Mouse (Mus musculus) MEL (cell line): ENCODE results near the gene Ankrd36. TPM values are rescaled to one million over a fixed set of nuclear protein-coding genes. Genes with fewer than 3 reads are reported as not detected.

Experiments used
- DNase-seq: peaks from one replicate; pipeline ENCODE4 v3.0.0; 2011; ENCODE audit warnings: low read depth, low spot score
- H3K27ac ChIP-seq: 2 replicates; pipeline ENCODE4 v1.5.1; 2012; ENCODE audit warnings: low read depth, mild to moderate bottlenecking, control low read depth, low read length, moderate library complexity; ENCODE audit not compliant: control insufficient read depth
- H3K27me3 ChIP-seq, 2 experiments: fragments of 150-350 bp in 1 of 2; sonication (generic) in 1 of 2; 2 replicates each; pipeline ENCODE4 v1.6.1; 2012; ENCODE audit warnings: low read length in 2 of 2, mild to moderate bottlenecking in 2 of 2, improper control_type of control experiment in 1 of 2, moderate library complexity in 1 of 2; ENCODE audit not compliant: insufficient read depth in 2 of 2, control insufficient read depth in 1 of 2
- H3K36me3 ChIP-seq, 2 experiments: 2 replicates each; pipeline ENCODE4 v1.6.1; 2012 to 2014; ENCODE audit warnings: low read length in 2 of 2, improper control_type of control experiment in 1 of 2, inconsistent platforms in 1 of 2, mild to moderate bottlenecking in 1 of 2; ENCODE audit not compliant: insufficient read depth in 2 of 2, control insufficient read depth in 1 of 2
- H3K4me1 ChIP-seq, 2 experiments: fragments of 150-350 bp in 1 of 2; sonication (generic) in 1 of 2; 2 replicates each; pipeline ENCODE4 v1.6.1; 2012; ENCODE audit warnings: low read length in 2 of 2, improper control_type of control experiment in 1 of 2, mild to moderate bottlenecking in 1 of 2; ENCODE audit not compliant: insufficient read depth in 2 of 2, control insufficient read depth in 1 of 2
- H3K4me3 ChIP-seq, 2 experiments: fragments of 150-350 bp in 1 of 2; sonication (generic) in 1 of 2; 2 replicates each; pipeline ENCODE4 v1.5.1; 2012; ENCODE audit warnings: low read depth in 2 of 2, low read length in 2 of 2, mild to moderate bottlenecking in 2 of 2, moderate library complexity in 2 of 2, control low read depth in 1 of 2, improper control_type of control experiment in 1 of 2; ENCODE audit not compliant: control insufficient read depth in 1 of 2, insufficient read depth in 1 of 2
- H3K79me2 ChIP-seq: 2 replicates; pipeline ENCODE4 v1.6.1; 2012; ENCODE audit warnings: mild to moderate bottlenecking, low read length, moderate library complexity; ENCODE audit not compliant: control insufficient read depth, poor library complexity, insufficient read depth
- H3K9ac ChIP-seq: 2 replicates; pipeline ENCODE4 v1.6.1; 2012; ENCODE audit warnings: low read depth, mild to moderate bottlenecking, control low read depth, low read length, moderate library complexity; ENCODE audit not compliant: control insufficient read depth, poor library complexity, severe bottlenecking
- H3K9me3 ChIP-seq: fragments of 150-350 bp; sonication (generic); replicated peaks from 2 replicates; pipeline ENCODE4 v1.6.1; 2012; ENCODE audit warnings: mild to moderate bottlenecking, low read length, improper control_type of control experiment, moderate library complexity; ENCODE audit not compliant: insufficient read depth
- BHLHE40 ChIP-seq: IDR thresholded peaks from 2 replicates; pipeline ENCODE4 v1.6.1; 2012; ENCODE audit warnings: low read depth, mild to moderate bottlenecking, inconsistent platforms, low read length, improper control_type of control experiment, borderline replicate concordance
- CHD1 ChIP-seq: IDR thresholded peaks from 2 replicates; pipeline ENCODE4 v1.6.1; 2012; ENCODE audit warnings: low read depth, mild to moderate bottlenecking, inconsistent platforms, low read length, improper control_type of control experiment
- CHD2 ChIP-seq: IDR thresholded peaks from 2 replicates; pipeline ENCODE4 v1.6.1; 2011; ENCODE audit warnings: low read length, improper control_type of control experiment
- CTCF ChIP-seq, 3 experiments: IDR thresholded peaks in 2 of 3; conservative IDR thresholded peaks in 1 of 3; 2 replicates each; pipeline ENCODE4 v1.5.1; 2011 to 2012; ENCODE audit warnings: low read length in 3 of 3, low read depth in 2 of 3, mild to moderate bottlenecking in 2 of 3, improper control_type of control experiment in 1 of 3, inconsistent platforms in 1 of 3, mixed read lengths in 1 of 3, moderate library complexity in 1 of 3; ENCODE audit not compliant: control insufficient read depth in 1 of 3, insufficient read depth in 1 of 3, poor library complexity in 1 of 3, severe bottlenecking in 1 of 3
- E2F4 ChIP-seq: IDR thresholded peaks from 2 replicates; pipeline ENCODE4 v1.6.1; 2011; ENCODE audit warnings: low read depth, low read length, improper control_type of control experiment, borderline replicate concordance
- ELF1 ChIP-seq: IDR thresholded peaks from 2 replicates; pipeline ENCODE4 v1.6.1; 2014; ENCODE audit warnings: low read depth, mild to moderate bottlenecking, inconsistent platforms, low read length, improper control_type of control experiment, moderate library complexity
- EP300 ChIP-seq, 2 experiments: IDR thresholded peaks; 2 replicates each; pipeline ENCODE4 v1.6.1; 2011; ENCODE audit warnings: improper control_type of control experiment in 2 of 2, low read length in 2 of 2, low read depth in 1 of 2, mild to moderate bottlenecking in 1 of 2
- ETS1 ChIP-seq: IDR thresholded peaks from 2 replicates; pipeline ENCODE4 v1.6.1; 2012; ENCODE audit warnings: low read depth, mild to moderate bottlenecking, inconsistent platforms, low read length, improper control_type of control experiment, moderate library complexity
- GABPA ChIP-seq: IDR thresholded peaks from 2 replicates; pipeline ENCODE4 v1.6.1; 2012; ENCODE audit warnings: low read depth, mild to moderate bottlenecking, inconsistent platforms, low read length, improper control_type of control experiment, moderate library complexity
- GATA1 ChIP-seq: IDR thresholded peaks from 2 replicates; pipeline ENCODE4 v1.6.1; 2011; ENCODE audit warnings: low read depth, low read length, improper control_type of control experiment
- HCFC1 ChIP-seq: IDR thresholded peaks from 2 replicates; pipeline ENCODE4 v1.6.1; 2012; ENCODE audit warnings: low read depth, mild to moderate bottlenecking, inconsistent platforms, low read length, improper control_type of control experiment, moderate library complexity
- JUND ChIP-seq: IDR thresholded peaks from 2 replicates; pipeline ENCODE4 v1.6.1; 2011; ENCODE audit warnings: low read depth, mild to moderate bottlenecking, improper control_type of control experiment, low read length
- MAFK ChIP-seq: IDR thresholded peaks from 2 replicates; pipeline ENCODE4 v1.6.1; 2011; ENCODE audit warnings: low read depth, mild to moderate bottlenecking, low read length, improper control_type of control experiment, borderline replicate concordance
- MAX ChIP-seq: IDR thresholded peaks from 2 replicates; pipeline ENCODE4 v1.6.1; 2011; ENCODE audit warnings: low read length, improper control_type of control experiment
- MAZ ChIP-seq: IDR thresholded peaks from 2 replicates; pipeline ENCODE4 v1.6.1; 2012; ENCODE audit warnings: low read depth, mild to moderate bottlenecking, inconsistent platforms, low read length, improper control_type of control experiment
- MXI1 ChIP-seq: IDR thresholded peaks from 2 replicates; pipeline ENCODE4 v1.6.1; 2011; ENCODE audit warnings: mild to moderate bottlenecking, low read depth, low read length, improper control_type of control experiment
- MYB ChIP-seq: IDR thresholded peaks from 2 replicates; pipeline ENCODE4 v1.6.1; 2011; ENCODE audit warnings: mild to moderate bottlenecking, low read depth, low read length, improper control_type of control experiment
- MYC ChIP-seq: IDR thresholded peaks from 2 replicates; pipeline ENCODE4 v1.6.1; 2011; ENCODE audit warnings: low read depth, mild to moderate bottlenecking, low read length, improper control_type of control experiment, moderate library complexity
- NRF1 ChIP-seq: IDR thresholded peaks from 2 replicates; pipeline ENCODE4 v1.6.1; 2014; ENCODE audit warnings: low read depth, mild to moderate bottlenecking, inconsistent platforms, low read length, improper control_type of control experiment, moderate library complexity; ENCODE audit not compliant: poor library complexity, insufficient read depth, severe bottlenecking
- POLR2A ChIP-seq, 2 experiments: IDR thresholded peaks; 2 replicates each; pipeline ENCODE4 v1.6.1; 2011 to 2012; ENCODE audit warnings: low read length in 2 of 2, mild to moderate bottlenecking in 2 of 2, control low read depth in 1 of 2, improper control_type of control experiment in 1 of 2, low read depth in 1 of 2, moderate library complexity in 1 of 2; ENCODE audit not compliant: control insufficient read depth in 1 of 2, insufficient read depth in 1 of 2, poor library complexity in 1 of 2
- POLR2AphosphoS2 ChIP-seq: IDR thresholded peaks from 2 replicates; pipeline ENCODE4 v1.6.1; 2011; ENCODE audit warnings: low read length, improper control_type of control experiment
- RCOR1 ChIP-seq: IDR thresholded peaks from 2 replicates; pipeline ENCODE4 v1.6.1; 2012; ENCODE audit warnings: low read depth, mild to moderate bottlenecking, inconsistent platforms, low read length, improper control_type of control experiment
- SMC3 ChIP-seq: IDR thresholded peaks from 2 replicates; pipeline ENCODE4 v1.6.1; 2011; ENCODE audit warnings: low read depth, low read length, improper control_type of control experiment
- TAL1 ChIP-seq: IDR thresholded peaks from 2 replicates; pipeline ENCODE4 v1.6.1; 2012; ENCODE audit warnings: mild to moderate bottlenecking, inconsistent platforms, low read length, moderate library complexity, mixed read lengths
- TCF12 ChIP-seq: IDR thresholded peaks from 2 replicates; pipeline ENCODE4 v1.6.1; 2014; ENCODE audit warnings: low read depth, mild to moderate bottlenecking, inconsistent platforms, low read length, improper control_type of control experiment, moderate library complexity
- USF1 ChIP-seq: IDR thresholded peaks from 2 replicates; pipeline ENCODE4 v1.6.1; 2014; ENCODE audit warnings: low read depth, mild to moderate bottlenecking, inconsistent platforms, low read length, improper control_type of control experiment, moderate library complexity
- USF2 ChIP-seq, 2 experiments: IDR thresholded peaks; 2 replicates each; pipeline ENCODE4 v1.6.1; 2011 to 2012; ENCODE audit warnings: improper control_type of control experiment in 2 of 2, low read length in 2 of 2, borderline replicate concordance in 1 of 2, inconsistent platforms in 1 of 2, low read depth in 1 of 2, mild to moderate bottlenecking in 1 of 2; ENCODE audit not compliant: insufficient read depth in 1 of 2
- ZKSCAN1 ChIP-seq: IDR thresholded peaks from 2 replicates; pipeline ENCODE4 v1.6.1; 2012; ENCODE audit warnings: low read depth, mild to moderate bottlenecking, inconsistent platforms, low read length, improper control_type of control experiment, moderate library complexity
- ZMIZ1 ChIP-seq: IDR thresholded peaks from 2 replicates; pipeline ENCODE4 v1.6.1; 2012; ENCODE audit warnings: low read depth, mild to moderate bottlenecking, inconsistent platforms, low read length, improper control_type of control experiment, moderate library complexity
- ZNF384 ChIP-seq: IDR thresholded peaks from 2 replicates; pipeline ENCODE4 v1.6.1; 2012; ENCODE audit warnings: low read depth, mild to moderate bottlenecking, inconsistent platforms, low read length, improper control_type of control experiment
- polyA plus RNA-seq, 2 experiments: library from polyadenylated mRNA; stranded (reverse) in 1 of 2; unstranded in 1 of 2; fragments of >175 nt in 1 of 2; fragments of >200 nt in 1 of 2; gene quantifications; 2 replicates each; pipeline versions ENCODE4 v1.2.1 to v1.2.4; 2012; ENCODE audit warnings: low replicate concordance in 2 of 2, low read depth in 1 of 2; ENCODE audit not compliant: insufficient read length in 2 of 2, insufficient read depth in 1 of 2, missing spikeins in 1 of 2
- total RNA-seq: library from RNA; depleted of rRNA; stranded (reverse); fragments of 300-350 nt; gene quantifications from 2 replicates; pipeline ENCODE4 v1.2.3, GENCODE M21; 2012

Ankrd36 gene
- total and polyA plus RNA-seq, 3 experiments: 3.2 to 3.4 TPM; not detected in 1

- no peak overlapping the region for H3K9ac ChIP-seq
- no peak for TF ChIP-seq NRF1
- no peak for TF ChIP-seq HCFC1
- TF ChIP-seq E2F4: no peak
- no peak; the same call in 1 of the 2 replicates for TF ChIP-seq MAX
- TF ChIP-seq POLR2A (IDR thresholded peaks at IDR 0.05; ENCODE audit: control insufficient read depth in 1 of 2, insufficient read depth in 1 of 2, low read depth in 1 of 2, low read length in 2 of 2, poor library complexity in 1 of 2): no peak
- TF ChIP-seq GATA1: no peak
- TF ChIP-seq MAZ: no peak
- no peak for TF ChIP-seq ZKSCAN1
- no peak for TF ChIP-seq USF1
- 0 out of 2 replicates have a peak, but pooled peaks have one; percentile 6 for TF ChIP-seq JUND
- TF ChIP-seq CTCF (IDR thresholded peaks at IDR 0.05 in 2 of 3, conservative IDR thresholded peaks at IDR 0.05 in 1 of 3; ENCODE audit: control insufficient read depth in 1 of 3, insufficient read depth in 1 of 3, low read depth in 2 of 3, low read length in 3 of 3, poor library complexity in 1 of 3, severe bottlenecking in 1 of 3): no peak
- peak; percentile 92 for TF ChIP-seq MAFK
- no peak for TF ChIP-seq MYB
- H3K9me3 ChIP-seq: no peaks in the 10 kb centered on the region
- no peak for DNase-seq
- no peak overlapping the region for H3K4me3 ChIP-seq
- no peaks in the 10 kb centered on the region for H3K79me2 ChIP-seq
- peak overlapping the region; percentile 81 for H3K27ac ChIP-seq
- H3K27me3 ChIP-seq: no peaks in the 10 kb centered on the region
- peaks cover 0 to 50% of the 10 kb centered on the region in 2 experiments; a peak in 2 of 4 replicates for H3K36me3 ChIP-seq
- peaks cover 38 to 63% of the 10 kb centered on the region in 2 experiments for H3K4me1 ChIP-seq
These were observed 1.8 kb upstream of the Ankrd36 start for GRCm38 (mm10) chr11:5567654-5568053.

GRCm38 (mm10) chr11:5568082-5568481 is 1.4 kb upstream of the Ankrd36 start:
- peak; percentile 91 for DNase-seq
- peaks cover 0 to 49% of the 10 kb centered on the region in 2 experiments; a peak in 2 of 4 replicates for H3K36me3 ChIP-seq
- no peaks in the 10 kb centered on the region for H3K9me3 ChIP-seq
- H3K4me1 ChIP-seq: peaks cover 41 to 61% of the 10 kb centered on the region in 2 experiments
- peak overlapping the region; percentile 81 for H3K27ac ChIP-seq
- H3K79me2 ChIP-seq: no peaks in the 10 kb centered on the region
- peak overlapping the region; percentile 41 for H3K9ac ChIP-seq
- no peaks in the 10 kb centered on the region for H3K27me3 ChIP-seq
- no peak overlapping the region for H3K4me3 ChIP-seq
- no peak for TF ChIP-seq E2F4
- TF ChIP-seq BHLHE40: peak; percentile 56; the same call in 1 of the 2 replicates
- TF ChIP-seq ZMIZ1: no peak
- peak; percentile 52; the same call in 1 of the 2 replicates for TF ChIP-seq MAFK
- TF ChIP-seq MYB: 0 out of 2 replicates have a peak, but pooled peaks have one; percentile 16
- no peak for TF ChIP-seq MAX
- TF ChIP-seq USF2 (IDR thresholded peaks at IDR 0.05; ENCODE audit: borderline replicate concordance in 1 of 2, insufficient read depth in 1 of 2, low read depth in 1 of 2, low read length in 2 of 2): no peak
- TF ChIP-seq CHD2: peak; percentile 50; the same call in 1 of the 2 replicates
- peak; percentile 97 to 99 for TF ChIP-seq EP300 (IDR thresholded peaks at IDR 0.05; ENCODE audit: low read depth in 1 of 2, low read length in 2 of 2)
- peak; percentile 97 for TF ChIP-seq TCF12
- TF ChIP-seq TAL1: peak; percentile 90
- TF ChIP-seq POLR2AphosphoS2: no peak
- no peak for TF ChIP-seq MXI1
- 0 out of 2 replicates have a peak, but pooled peaks have one; percentile 23 for TF ChIP-seq CHD1
- no peak for TF ChIP-seq SMC3
- TF ChIP-seq ETS1: peak; percentile 94
- TF ChIP-seq NRF1: no peak
- TF ChIP-seq ZNF384: 0 out of 2 replicates have a peak, but pooled peaks have one; percentile 3
- TF ChIP-seq GABPA: no peak
- TF ChIP-seq MYC: peak; percentile 78; the same call in 1 of the 2 replicates
- TF ChIP-seq ELF1: peak; percentile 53; the same call in 1 of the 2 replicates
- peak; percentile 89 for TF ChIP-seq RCOR1
- no peak for TF ChIP-seq JUND
- peak; percentile 96 for TF ChIP-seq GATA1
